Mouse (Mus musculus) heart, adult 2 months (tissue): Measurements from ENCODE around the gene Dnajb4.

Experiments used
- CTCF ChIP-seq: fragments of 200-600 bp; IDR thresholded peaks from 2 replicates; pipeline ENCODE4 v1.8.1; 2022; ENCODE audit warnings: antibody characterized with exemption, mild to moderate bottlenecking, moderate library complexity
- EP300 ChIP-seq: fragments of 200-500 bp; IDR thresholded peaks from 2 replicates; pipeline ENCODE4 v1.6.1; 2011; ENCODE audit warnings: low read depth, low read length, control low read depth; ENCODE audit not compliant: insufficient read depth
- POLR2A ChIP-seq: fragments of 200-500 bp; IDR thresholded peaks from 2 replicates; pipeline ENCODE4 v1.6.1; 2011; ENCODE audit warnings: mild to moderate bottlenecking, low read depth, low read length, control low read depth; ENCODE audit not compliant: insufficient read depth

DNA sequence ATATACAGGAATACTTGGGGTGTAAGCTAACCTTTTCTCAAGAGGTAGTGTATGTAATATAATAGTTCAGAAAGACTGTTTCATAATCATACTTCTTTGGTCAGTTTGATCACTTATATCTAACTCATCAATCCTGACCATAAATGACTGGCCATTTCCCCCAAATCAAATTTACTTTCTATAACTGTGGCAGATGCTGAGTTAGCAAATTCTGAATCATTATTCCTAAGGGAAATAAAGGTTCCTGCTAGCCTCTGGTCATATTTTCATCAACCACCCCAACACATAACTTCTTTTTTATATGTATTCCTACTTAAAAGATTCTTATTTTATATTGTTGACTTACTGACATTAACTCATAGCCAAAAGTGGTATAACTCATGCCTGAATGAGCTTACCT lies 7.2 kb downstream of the Dnajb4 start:
- no peak for TF ChIP-seq CTCF
- TF ChIP-seq POLR2A: no peak
- no peak for TF ChIP-seq EP300
